12 mouse cellular contexts compared by ENCODE assay signal in genomic region chr8:107468811-107469302, GRCm38 (mm10). TPM values are rescaled to one million over a fixed set of nuclear protein-coding genes. Genes with fewer than 3 reads are reported as not detected.
DNase-seq lines count a peak whose midpoint lies in the region; ATAC-seq lines count a peak whose summit lies in the region.
"Had no signal": no experiment of that assay in that cellular context is flagged by ENCODE, and none has a peak within 500 bp of the region (broad histone marks: within the 10 kb centered on the region; RNA-seq: fewer than 3 reads in every experiment).

No protein-coding gene starts in this region.

- H3K36me3 ChIP-seq in lung, embryonic 15.5 days, result 0 out of 2 replicates have a peak, but pooled peaks cover 3% of the 10 kb centered on the region
- no peaks in the 10 kb centered on the region for H3K36me3 ChIP-seq in hindbrain, embryonic 11.5 days (ENCODE audit: control insufficient read depth, insufficient read depth, low read length)
- H3K36me3 ChIP-seq in midbrain, embryonic 14.5 days (ENCODE audit: control insufficient read depth, insufficient read depth, low read length), result peaks cover 50% of the 10 kb centered on the region
- peaks cover 43% of the 10 kb centered on the region for H3K36me3 ChIP-seq in kidney, embryonic 15.5 days

- H3K9ac ChIP-seq in lung, embryonic 15.5 days, result no peak overlapping the region
- no peak overlapping the region for H3K9ac ChIP-seq in hindbrain, embryonic 11.5 days (ENCODE audit: low read depth, low read length)
- no peak overlapping the region for H3K9ac ChIP-seq in midbrain, embryonic 14.5 days (replicated peaks; ENCODE audit: low read length)
- no peak overlapping the region for H3K9ac ChIP-seq in kidney, embryonic 15.5 days

- DNase-seq in lung, postnatal 14 days, result no peak
- DNase-seq in embryo, embryonic 9.5 days (ENCODE audit: extremely low spot score), result peak; percentile 21
- peak; percentile 30 for DNase-seq in hindbrain, embryonic 11.5 days (ENCODE audit: low spot score)
- peak; percentile 4 for DNase-seq in midbrain, embryonic 14.5 days
- no peak for DNase-seq in frontal cortex, adult 2 months (ENCODE audit: extremely low spot score in 1 of 2, low spot score in 1 of 2)
- DNase-seq: cerebellum, adult 9-10 months; thymus, postnatal 25 days had no signal

- H3K4me2 ChIP-seq in lung, embryonic 15.5 days, result no peak overlapping the region
- no peak overlapping the region for H3K4me2 ChIP-seq in hindbrain, embryonic 11.5 days (replicated peaks; ENCODE audit: low read depth, low read length)
- no peak overlapping the region for H3K4me2 ChIP-seq in midbrain, embryonic 14.5 days (ENCODE audit: low read length)
- H3K4me2 ChIP-seq in kidney, embryonic 15.5 days, result no peak overlapping the region

- H3K27ac ChIP-seq in lung, embryonic 15.5 days, result peak overlapping the region; percentile 83
- peak overlapping the region; percentile 33; the same call in 1 of the 2 replicates for H3K27ac ChIP-seq in hindbrain, embryonic 11.5 days (ENCODE audit: low read depth, low read length)
- no peak overlapping the region for H3K27ac ChIP-seq in midbrain, embryonic 14.5 days (replicated peaks; ENCODE audit: low read depth, low read length)
- H3K27ac ChIP-seq in kidney, embryonic 15.5 days, result no peak overlapping the region
- H3K27ac ChIP-seq: layer of hippocampus, adult 2 months; macrophage had no signal

- 30% methylated on average over 8 of the region's 8 CpGs for WGBS in lung, embryonic 15.5 days
- 64% methylated on average over 8 of the region's 8 CpGs for WGBS in hindbrain, embryonic 11.5 days
- WGBS in midbrain, embryonic 14.5 days, result 78% methylated on average over 8 of the region's 8 CpGs
- WGBS in kidney, embryonic 15.5 days, result 52% methylated on average over 8 of the region's 8 CpGs

- H3K4me1 ChIP-seq in lung, embryonic 15.5 days, result peaks cover 29% of the 10 kb centered on the region
- H3K4me1 ChIP-seq in hindbrain, embryonic 11.5 days (replicated peaks; ENCODE audit: control insufficient read depth, insufficient read depth, low read length), result no peaks in the 10 kb centered on the region
- no peaks in the 10 kb centered on the region for H3K4me1 ChIP-seq in midbrain, embryonic 14.5 days (ENCODE audit: control insufficient read depth, insufficient read depth, low read length)
- H3K4me1 ChIP-seq in kidney, embryonic 15.5 days, result no peaks in the 10 kb centered on the region

- H3K27me3 ChIP-seq in lung, embryonic 15.5 days, result no peaks in the 10 kb centered on the region
- H3K27me3 ChIP-seq in hindbrain, embryonic 11.5 days (ENCODE audit: control insufficient read depth, insufficient read depth, low read length), result no peaks in the 10 kb centered on the region
- H3K27me3 ChIP-seq in midbrain, embryonic 14.5 days (ENCODE audit: control insufficient read depth, insufficient read depth, low read length), result no peaks in the 10 kb centered on the region
- H3K27me3 ChIP-seq in kidney, embryonic 15.5 days, result no peaks in the 10 kb centered on the region

- no peak overlapping the region for H3K4me3 ChIP-seq in lung, embryonic 15.5 days
- no peak overlapping the region for H3K4me3 ChIP-seq in hindbrain, embryonic 11.5 days (ENCODE audit: low read depth, low read length)
- H3K4me3 ChIP-seq in midbrain, embryonic 14.5 days (replicated peaks; ENCODE audit: low read depth, low read length), result no peak overlapping the region
- no peak overlapping the region for H3K4me3 ChIP-seq in kidney, embryonic 15.5 days (replicated peaks)
- H3K4me3 ChIP-seq: layer of hippocampus, adult 2 months had no signal

- no peaks in the 10 kb centered on the region for H3K9me3 ChIP-seq in lung, embryonic 15.5 days
- no peaks in the 10 kb centered on the region for H3K9me3 ChIP-seq in hindbrain, embryonic 11.5 days (ENCODE audit: control insufficient read depth, low read length)
- no peaks in the 10 kb centered on the region for H3K9me3 ChIP-seq in midbrain, embryonic 14.5 days (ENCODE audit: control insufficient read depth, low read length)
- no peaks in the 10 kb centered on the region for H3K9me3 ChIP-seq in kidney, embryonic 15.5 days (replicated peaks)

- ATAC-seq in lung, embryonic 15.5 days (ENCODE audit: borderline replicate concordance, extremely low read depth, low FRiP score, low TSS enrichment), result peak; percentile 66
- no peak for ATAC-seq in hindbrain, embryonic 11.5 days (ENCODE audit: low FRiP score)
- ATAC-seq in midbrain, embryonic 14.5 days (ENCODE audit: low FRiP score, low TSS enrichment), result no peak
- ATAC-seq in kidney, embryonic 15.5 days (replicated peaks; ENCODE audit: low FRiP score), result no peak
- ATAC-seq: intestine, postnatal 0 days had no signal

RNA-seq across cellular contexts. Expression of gene Wwp2, which starts 32.7 kb away (rescaled TPM):
- 50.4 and 54.0 TPM in 2 replicates for polyA plus RNA-seq in lung, embryonic 15.5 days (2015; fragmentation: Nextera tagmentation; extraction: Ambion mirVana)
- 61.2 and 69.5 TPM in 2 replicates for polyA plus RNA-seq in hindbrain, embryonic 11.5 days (2014; fragmentation: Nextera tagmentation; extraction: Ambion mirVana)
- 38.3 and 50.5 TPM in 2 replicates for polyA plus RNA-seq in midbrain, embryonic 14.5 days (2014; fragmentation: Nextera tagmentation; extraction: Ambion mirVana)
- 26.6 and 27.3 TPM in 2 replicates for polyA plus RNA-seq in frontal cortex, adult 2 months (2012; rRNA removed)
- polyA plus RNA-seq in kidney, embryonic 15.5 days (2015; fragmentation: Nextera tagmentation; extraction: Ambion mirVana), result 42.0 and 50.4 TPM in 2 replicates

RNA-seq across cellular contexts. Expression of gene Nob1, which starts 44.0 kb away (rescaled TPM):
- 78.2 and 79.7 TPM in 2 replicates for polyA plus RNA-seq in lung, embryonic 15.5 days (2015; fragmentation: Nextera tagmentation; extraction: Ambion mirVana)
- 78.9 and 80.3 TPM in 2 replicates for polyA plus RNA-seq in hindbrain, embryonic 11.5 days (2014; fragmentation: Nextera tagmentation; extraction: Ambion mirVana)
- polyA plus RNA-seq in midbrain, embryonic 14.5 days (2014; fragmentation: Nextera tagmentation; extraction: Ambion mirVana), result 52.0 and 60.3 TPM in 2 replicates
- 55.1 and 58.2 TPM in 2 replicates for polyA plus RNA-seq in frontal cortex, adult 2 months (2012; rRNA removed)
- polyA plus RNA-seq in kidney, embryonic 15.5 days (2015; fragmentation: Nextera tagmentation; extraction: Ambion mirVana), result 86.1 and 89.0 TPM in 2 replicates

Comparison
In these comparisons a context has a peak if more than half of its experiments do, and no peak if none do; other contexts are left out.
1. H3K27ac ChIP-seq: peak in lung, embryonic 15.5 days (single experiment) and hindbrain, embryonic 11.5 days (single experiment); none in midbrain, embryonic 14.5 days (single experiment) and kidney, embryonic 15.5 days (single experiment).
2. DNase-seq: peak in embryo, embryonic 9.5 days (single experiment), hindbrain, embryonic 11.5 days (single experiment) and midbrain, embryonic 14.5 days (single experiment); none in lung, postnatal 14 days (single experiment) and frontal cortex, adult 2 months (0 of 2).